Mouse (Mus musculus) neural tube, embryonic 11.5 days (tissue): Measurements from ENCODE around the gene Tmpo. TPM values are rescaled to one million over a fixed set of nuclear protein-coding genes. Genes with fewer than 3 reads are reported as not detected.
"Not testable (repeated sequence)": the region's sequence is repeated elsewhere in the genome, so short reads cannot be mapped to it uniquely, and the experiment has no call there.

Source experiments
- ATAC-seq: fragments of 200-750 bp; cut with Nextera tagmentation; 2 replicates; pipeline ENCODE4 v1.8.0; 2017; ENCODE audit warnings: moderate number of reproducible peaks, mild to moderate bottlenecking, moderate TSS enrichment, moderate library complexity; ENCODE audit not compliant: insufficient read depth, low FRiP score, low TSS enrichment
- DNase-seq: peaks from one replicate; pipeline ENCODE4 v3.0.0-alpha.2; 2015; ENCODE audit warnings: low spot score
- H3K27ac ChIP-seq: fragments of 300-500 bp; sonication (generic); 2 replicates; pipeline ENCODE4 v1.5.1; 2014; ENCODE audit warnings: low read depth, mild to moderate bottlenecking, low read length
- H3K27me3 ChIP-seq: fragments of 300-500 bp; sonication (generic); 2 replicates; pipeline ENCODE4 v1.6.1; 2014; ENCODE audit warnings: mild to moderate bottlenecking, low read length, mixed read lengths; ENCODE audit not compliant: control insufficient read depth, insufficient read depth
- H3K36me3 ChIP-seq: fragments of 300-500 bp; sonication (generic); 2 replicates; pipeline ENCODE4 v1.6.1; 2014; ENCODE audit warnings: mild to moderate bottlenecking, low read length, moderate library complexity, mixed read lengths; ENCODE audit not compliant: control insufficient read depth, insufficient read depth
- H3K4me1 ChIP-seq: fragments of 300-500 bp; sonication (generic); 2 replicates; pipeline ENCODE4 v1.6.1; 2014; ENCODE audit warnings: low read length, mixed read lengths; ENCODE audit not compliant: control insufficient read depth, insufficient read depth
- H3K4me2 ChIP-seq: fragments of 300-500 bp; sonication (generic); 2 replicates; pipeline ENCODE4 v1.6.1; 2014; ENCODE audit warnings: low read depth, mild to moderate bottlenecking, moderate library complexity
- H3K4me3 ChIP-seq: fragments of 300-500 bp; sonication (generic); 2 replicates; pipeline ENCODE4 v1.5.1; 2014; ENCODE audit warnings: low read depth, low read length
- H3K9ac ChIP-seq: fragments of 300-500 bp; sonication (generic); 2 replicates; pipeline ENCODE4 v1.6.1; 2014; ENCODE audit warnings: mild to moderate bottlenecking, low read length
- H3K9me3 ChIP-seq: fragments of 300-500 bp; sonication (generic); 2 replicates; pipeline ENCODE4 v1.6.1; 2016; ENCODE audit warnings: low read length; ENCODE audit not compliant: control insufficient read depth
- WGBS: fragments of 180-500 bp; shearing (Covaris S2); extraction: QIAGEN DNeasy Blood & Tissue Kit; methylation state at CpG from one replicate; pipeline ENCODE4 v1.1.7; 2014; 5-methylcytosine and 5-hydroxymethylcytosine counted together
- polyA plus RNA-seq: library from polyadenylated mRNA; unstranded; fragments of >200 nt; fragmentation: Nextera tagmentation; extraction: Ambion mirVana; gene quantifications from 2 replicates; pipeline ENCODE4 v1.2.1, GENCODE M21; 2014

Tmpo gene
- polyA plus RNA-seq, 1 experiment from 2014 or later, result 286 TPM

DNA sequence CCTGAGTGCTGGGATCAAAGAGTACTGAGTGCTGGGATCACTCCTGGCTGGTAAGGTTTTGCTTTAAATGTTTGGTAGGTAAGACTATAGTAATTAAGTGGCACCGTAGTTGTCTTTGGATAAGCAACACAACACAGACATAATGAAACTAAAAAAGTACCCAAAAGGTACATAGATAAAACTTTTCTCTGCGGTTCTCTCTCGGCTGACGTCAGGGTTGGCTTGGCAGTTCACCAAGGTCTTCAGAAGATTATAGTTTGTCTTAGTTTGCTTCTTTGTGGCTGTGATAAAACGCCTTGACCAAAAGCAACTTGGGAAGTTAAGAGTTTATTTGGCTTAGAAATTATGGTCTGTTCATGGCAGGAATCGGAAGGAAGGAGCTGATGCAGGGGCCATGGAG lies 8.4 kb upstream of the Tmpo start:
- 96% methylated on average over 6 of the region's 6 CpGs for WGBS
- Histone ChIP-seq H3K9ac (no peak overlapping the region), H3K4me2 (no peak overlapping the region), H3K27me3 (no peaks in the 10 kb centered on the region), H3K4me3 (no peak overlapping the region), H3K36me3 (no peaks in the 10 kb centered on the region), H3K27ac (no peak overlapping the region), H3K4me1 (peaks cover 3% of the 10 kb centered on the region; the same call in 1 of the 2 replicates), H3K9me3 (no peaks in the 10 kb centered on the region)
- DNase-seq (no peak), ATAC-seq (no peak)

DNA sequence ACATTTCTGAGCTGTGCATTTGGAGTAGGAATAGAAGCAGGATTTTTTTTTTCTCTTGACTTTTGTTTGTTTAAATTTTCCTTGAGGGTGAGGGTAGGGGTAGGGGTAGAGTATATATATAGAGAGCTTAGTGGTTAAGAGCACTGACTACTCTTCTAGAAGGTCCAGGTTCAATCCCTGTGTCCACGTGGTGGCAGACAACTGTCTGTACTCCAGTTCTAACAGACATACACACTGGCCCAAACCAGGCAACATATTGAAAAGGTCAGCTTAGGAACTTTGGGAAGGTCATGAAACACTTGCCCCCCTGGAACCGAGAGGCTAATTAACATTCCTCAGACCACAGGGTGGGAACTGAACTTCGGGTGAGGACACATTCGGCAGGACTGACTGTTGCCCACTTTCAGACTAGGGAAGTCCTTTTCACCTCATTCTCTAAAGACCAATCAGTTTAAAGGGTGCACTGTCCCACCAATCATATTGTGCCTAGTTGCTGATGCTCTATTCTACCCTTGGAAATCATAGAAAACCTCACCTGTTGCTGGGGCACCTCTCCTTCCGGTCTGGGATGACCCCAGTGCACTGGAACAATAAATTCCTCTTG lies 7.7 kb upstream of the Tmpo start:
- H3K4me3 ChIP-seq, result no peak overlapping the region
- 85% methylated on average over 5 of the region's 5 CpGs for WGBS
- ATAC-seq (no peak), DNase-seq (no peak)
- no peak overlapping the region for H3K9ac ChIP-seq
- no peak overlapping the region for H3K4me2 ChIP-seq
- no peaks in the 10 kb centered on the region for H3K27me3 ChIP-seq
- H3K27ac ChIP-seq, result no peak overlapping the region
- no peaks in the 10 kb centered on the region for H3K36me3 ChIP-seq
- H3K9me3 ChIP-seq, result no peaks in the 10 kb centered on the region
- peaks cover 3% of the 10 kb centered on the region for H3K4me1 ChIP-seq

GRCm38 (mm10) chr10:91187872-91188271 lies 6.8 kb upstream of the Tmpo start:
- Histone ChIP-seq H3K9ac (peak overlapping the region; percentile 77), H3K27me3 (no peaks in the 10 kb centered on the region), H3K4me2 (peak overlapping the region; percentile 35), H3K27ac (peak overlapping the region; percentile 79), H3K9me3 (no peaks in the 10 kb centered on the region), H3K4me3 (peak overlapping the region; percentile 18), H3K4me1 (peaks cover 5% of the 10 kb centered on the region), H3K36me3 (no peaks in the 10 kb centered on the region)
- WGBS, result under 1% methylated on average over 15 of the region's 15 CpGs
- ATAC-seq (peak; percentile 54), DNase-seq (peak; percentile 90)

DNA sequence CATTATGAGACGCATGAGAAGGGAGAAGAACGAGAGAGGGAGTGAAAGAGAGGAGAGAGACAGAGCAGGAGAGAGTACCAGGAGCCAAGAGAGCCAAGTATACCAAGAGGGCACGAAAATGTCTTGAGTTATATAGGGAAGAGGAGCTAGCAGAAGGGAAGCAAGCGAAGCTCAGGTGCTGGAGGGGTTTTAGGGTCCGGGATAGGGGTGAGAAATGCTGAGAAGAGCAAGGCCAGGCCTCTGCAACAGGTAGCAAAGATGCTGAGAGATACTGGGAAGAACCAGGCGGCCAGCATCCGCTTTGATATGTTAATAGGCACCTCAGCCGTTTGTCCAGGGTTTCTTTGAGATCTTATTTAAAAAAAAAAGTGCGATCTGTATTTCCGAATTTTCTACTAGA lies 6.2 kb upstream of the Tmpo start:
- Histone ChIP-seq H3K27ac (peak overlapping the region; percentile 79), H3K36me3 (no peaks in the 10 kb centered on the region), H3K4me1 (peaks cover 5% of the 10 kb centered on the region), H3K4me3 (peak overlapping the region; percentile 18), H3K27me3 (no peaks in the 10 kb centered on the region), H3K9me3 (no peaks in the 10 kb centered on the region), H3K4me2 (peak overlapping the region; percentile 35), H3K9ac (peak overlapping the region; percentile 77)
- WGBS, result 27% methylated on average over 10 of the region's 10 CpGs
- peak; percentile 46 for DNase-seq
- peak; percentile 24; the same call in 1 of the 2 replicates for ATAC-seq

DNA sequence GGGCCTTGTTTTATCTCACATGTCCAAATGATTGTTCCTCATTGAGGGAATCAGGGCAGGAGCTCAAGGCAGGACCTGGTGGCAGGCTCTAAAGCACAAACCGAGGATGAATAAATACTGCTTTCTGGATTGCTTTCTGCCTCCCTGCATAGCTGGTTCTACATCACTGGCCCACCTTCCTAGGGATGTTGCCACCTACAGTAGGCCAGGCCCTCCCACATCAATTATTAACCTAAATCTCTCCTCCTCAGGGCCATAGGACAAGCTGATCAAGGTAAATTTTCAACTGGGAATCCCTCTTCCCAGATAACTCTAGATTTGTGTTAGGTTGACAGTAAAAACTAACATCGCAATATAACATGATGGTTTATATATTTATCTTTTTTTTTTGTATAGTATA lies 4.6 kb upstream of the Tmpo start:
- H3K4me2 ChIP-seq, result no peak overlapping the region
- DNase-seq (no peak), ATAC-seq (no peak)
- H3K36me3 ChIP-seq, result no peaks in the 10 kb centered on the region
- 89% methylated on average over 2 of the region's 2 CpGs for WGBS
- H3K27me3 ChIP-seq, result no peaks in the 10 kb centered on the region
- no peaks in the 10 kb centered on the region for H3K9me3 ChIP-seq
- H3K4me3 ChIP-seq, result no peak overlapping the region
- peaks cover 5% of the 10 kb centered on the region for H3K4me1 ChIP-seq
- no peak overlapping the region for H3K27ac ChIP-seq
- H3K9ac ChIP-seq, result no peak overlapping the region

- not testable (repeated sequence) for H3K4me2 ChIP-seq, DNase-seq, ATAC-seq, H3K4me3 ChIP-seq, H3K27ac ChIP-seq, H3K4me1 ChIP-seq, H3K9ac ChIP-seq, H3K36me3 ChIP-seq, H3K9me3 ChIP-seq, H3K27me3 ChIP-seq
- 69% methylated on average over 5 of the region's 5 CpGs for WGBS
These were observed 3.8 kb upstream of the Tmpo start for GRCm38 (mm10) chr10:91184893-91185292.

GRCm38 (mm10) chr10:91183316-91183715 lies 2.2 kb upstream of the Tmpo start:
- Histone ChIP-seq H3K36me3 (no peaks in the 10 kb centered on the region), H3K27me3 (no peaks in the 10 kb centered on the region), H3K9me3 (no peaks in the 10 kb centered on the region), H3K27ac (no peak overlapping the region), H3K9ac (no peak overlapping the region), H3K4me3 (no peak overlapping the region), H3K4me1 (peaks cover 8% of the 10 kb centered on the region), H3K4me2 (peak overlapping the region; percentile 46; the same call in 1 of the 2 replicates)
- DNase-seq (no peak), ATAC-seq (no peak)
- 27% methylated on average over 3 of the region's 3 CpGs for WGBS

DNA sequence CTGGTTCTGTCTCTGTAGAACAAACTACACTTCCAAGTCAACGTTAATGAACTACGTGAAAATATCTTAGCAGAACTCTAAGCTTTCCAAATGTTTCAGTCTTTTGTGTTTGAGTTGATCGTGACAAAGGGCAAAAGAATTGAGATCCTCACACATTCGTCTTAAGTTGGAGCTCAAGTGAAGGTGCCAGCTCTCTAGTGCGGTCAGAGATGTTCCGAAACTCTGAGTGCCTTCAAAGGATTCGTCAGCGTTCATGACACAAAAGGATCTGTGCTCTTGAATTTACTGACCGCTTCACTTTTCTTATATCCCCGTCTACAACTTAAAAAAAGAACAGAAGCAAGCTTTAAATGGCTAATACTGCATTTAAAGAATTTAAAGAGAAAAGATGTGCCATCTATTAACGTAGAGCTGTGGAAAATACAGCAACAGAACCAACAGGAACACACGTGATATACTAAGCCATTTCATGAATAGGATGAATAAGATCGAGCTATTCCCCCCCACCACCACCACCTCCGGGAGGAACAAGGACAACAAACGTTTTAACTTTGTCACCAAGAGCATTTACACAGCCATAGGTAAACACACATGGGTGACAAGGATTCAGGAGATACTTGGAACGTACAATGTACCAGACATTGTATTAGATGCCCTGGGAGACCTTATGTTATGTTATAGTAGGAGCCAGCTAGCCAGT lies 1.3 kb upstream of the Tmpo start:
- peak overlapping the region; percentile 65 for H3K9ac ChIP-seq
- peak overlapping the region; percentile 41 for H3K4me3 ChIP-seq
- ATAC-seq (peak; percentile 17; the same call in 1 of the 2 replicates), DNase-seq (peak; percentile 58)
- no peaks in the 10 kb centered on the region for H3K36me3 ChIP-seq
- H3K4me2 ChIP-seq, result peak overlapping the region; percentile 46
- WGBS, result 3% methylated on average over 16 of the region's 16 CpGs
- H3K27me3 ChIP-seq, result no peaks in the 10 kb centered on the region
- H3K27ac ChIP-seq, result peak overlapping the region; percentile 92
- no peaks in the 10 kb centered on the region for H3K9me3 ChIP-seq
- peaks cover 8% of the 10 kb centered on the region for H3K4me1 ChIP-seq
